Mouse (Mus musculus): ENCODE results near the gene Nrf1. TPM values are rescaled to one million over a fixed set of nuclear protein-coding genes. Genes with fewer than 3 reads are reported as not detected.

The Nrf1 gene
- polyA plus RNA-seq, 1 experiment: 116 TPM

DNA sequence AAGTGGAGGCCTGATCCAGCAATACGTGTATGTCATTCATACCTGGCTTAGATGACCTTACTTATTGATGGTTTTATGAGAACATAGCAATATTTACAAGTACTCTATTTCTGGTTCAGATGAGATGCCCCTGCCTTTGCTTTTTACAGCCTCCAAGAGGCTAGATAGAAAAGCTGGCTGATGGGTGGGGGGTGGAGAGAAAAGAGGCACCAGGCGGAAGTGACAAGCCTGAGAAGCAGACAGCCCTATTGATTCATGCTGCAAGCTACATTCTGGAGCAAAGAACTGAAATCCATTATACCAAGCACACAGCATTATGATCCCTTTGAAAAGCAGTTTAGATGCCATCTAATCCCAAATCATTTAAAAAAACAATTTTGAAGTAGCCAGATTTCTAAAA, 37.6 kb downstream of the Nrf1 start:
- Histone ChIP-seq H3K4me1 (replicated peaks; ENCODE audit: control insufficient read depth, insufficient read depth, low read length) (no peaks in the 10 kb centered on the region), H3K36me3 (ENCODE audit: control insufficient read depth, insufficient read depth, low read length) (peaks cover 10% of the 10 kb centered on the region), H3K27ac (ENCODE audit: control insufficient read depth, insufficient read depth, low read length) (no peak overlapping the region), H3K27me3 (ENCODE audit: control insufficient read depth, insufficient read depth, low read length) (no peaks in the 10 kb centered on the region), H3K4me3 (ENCODE audit: control insufficient read depth, insufficient read depth, low read length) (no peak overlapping the region)
- WGBS: 89% methylated on average over 2 of the region's 2 CpGs
- DNase-seq: no peak
- TF ChIP-seq POLR2A (IDR thresholded peaks at IDR 0.05; ENCODE audit: control insufficient read depth, extremely low read depth, insufficient read depth, low read length, poor library complexity) (no peak), CTCF (IDR thresholded peaks at IDR 0.05; ENCODE audit: borderline replicate concordance, control insufficient read depth, extremely low read depth, insufficient read depth, low read length, poor library complexity) (no peak)

DNA sequence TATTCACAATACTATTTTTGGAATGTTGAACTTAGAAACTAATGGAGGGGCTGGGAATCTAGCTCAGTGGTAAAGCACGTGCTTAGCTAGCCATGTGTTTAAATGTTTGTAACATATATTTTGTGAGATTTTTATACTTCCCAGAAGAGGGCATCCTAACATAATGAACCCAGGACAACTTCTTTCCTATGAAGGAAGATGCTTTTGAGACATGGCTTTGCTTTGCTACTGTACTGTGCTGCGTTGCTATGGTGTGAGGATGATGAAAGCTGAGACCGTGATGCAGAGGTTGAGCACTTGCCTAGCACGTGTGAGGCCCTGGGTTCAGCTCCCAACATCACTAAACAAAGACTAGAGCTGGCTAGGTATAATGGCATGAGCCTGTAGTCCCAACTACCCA, 43.4 kb downstream of the Nrf1 start:
- DNase-seq: no peak
- H3K4me1 ChIP-seq (replicated peaks; ENCODE audit: control insufficient read depth, insufficient read depth, low read length): no peaks in the 10 kb centered on the region
- peaks cover 60% of the 10 kb centered on the region for H3K36me3 ChIP-seq (ENCODE audit: control insufficient read depth, insufficient read depth, low read length)
- no peaks in the 10 kb centered on the region for H3K27me3 ChIP-seq (ENCODE audit: control insufficient read depth, insufficient read depth, low read length)
- no peak overlapping the region for H3K4me3 ChIP-seq (ENCODE audit: control insufficient read depth, insufficient read depth, low read length)
- WGBS: 92% methylated on average over 4 of the region's 4 CpGs
- no peak for TF ChIP-seq POLR2A (IDR thresholded peaks at IDR 0.05; ENCODE audit: control insufficient read depth, extremely low read depth, insufficient read depth, low read length, poor library complexity)
- no peak for TF ChIP-seq CTCF (IDR thresholded peaks at IDR 0.05; ENCODE audit: borderline replicate concordance, control insufficient read depth, extremely low read depth, insufficient read depth, low read length, poor library complexity)
- H3K27ac ChIP-seq (ENCODE audit: control insufficient read depth, insufficient read depth, low read length): no peak overlapping the region

DNA sequence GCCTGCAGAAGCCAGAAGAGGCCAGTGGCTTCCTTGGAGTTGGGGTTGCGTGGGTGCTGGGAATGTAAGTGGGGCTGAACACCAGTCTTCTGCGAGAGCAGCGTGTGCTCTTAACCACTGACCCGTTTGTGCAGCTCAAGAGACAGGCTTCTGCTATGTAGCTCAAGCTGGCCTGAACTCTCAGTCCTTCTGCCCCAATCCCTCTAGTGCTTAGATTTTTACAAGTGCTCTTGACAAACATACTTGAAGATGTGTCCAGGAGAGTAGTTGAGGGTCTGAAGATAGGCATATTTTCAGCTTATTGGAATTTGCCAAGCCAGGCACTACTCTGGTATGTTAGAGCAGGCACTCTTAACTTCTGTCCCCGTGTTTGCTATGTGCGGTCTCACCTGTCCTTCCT, 45.0 kb downstream of the Nrf1 start:
- H3K27me3 ChIP-seq (ENCODE audit: control insufficient read depth, insufficient read depth, low read length): no peaks in the 10 kb centered on the region
- 97% methylated on average over 6 of the region's 6 CpGs for WGBS

GRCm38 (mm10) chr6:30101773-30102415, 54.1 kb downstream of the Nrf1 start:
- no peak for DNase-seq
- TF ChIP-seq POLR2A (IDR thresholded peaks at IDR 0.05; ENCODE audit: control insufficient read depth, extremely low read depth, insufficient read depth, low read length, poor library complexity): no peak
- no peak for TF ChIP-seq CTCF (IDR thresholded peaks at IDR 0.05; ENCODE audit: borderline replicate concordance, control insufficient read depth, extremely low read depth, insufficient read depth, low read length, poor library complexity)
- Histone ChIP-seq H3K27me3 (ENCODE audit: control insufficient read depth, insufficient read depth, low read length) (no peaks in the 10 kb centered on the region), H3K27ac (ENCODE audit: control insufficient read depth, insufficient read depth, low read length) (no peak overlapping the region), H3K36me3 (ENCODE audit: control insufficient read depth, insufficient read depth, low read length) (peaks cover 85% of the 10 kb centered on the region), H3K4me1 (replicated peaks; ENCODE audit: control insufficient read depth, insufficient read depth, low read length) (no peaks in the 10 kb centered on the region), H3K4me3 (ENCODE audit: control insufficient read depth, insufficient read depth, low read length) (no peak overlapping the region)
- WGBS: 95% methylated on average over 12 of the region's 12 CpGs

More for the DNA sequence above, 45.0 kb downstream of the Nrf1 start:
- H3K36me3 ChIP-seq (ENCODE audit: control insufficient read depth, insufficient read depth, low read length): peaks cover 74% of the 10 kb centered on the region
- no peak overlapping the region for H3K27ac ChIP-seq (ENCODE audit: control insufficient read depth, insufficient read depth, low read length)
- DNase-seq: no peak
- no peak overlapping the region for H3K4me3 ChIP-seq (ENCODE audit: control insufficient read depth, insufficient read depth, low read length)
- no peaks in the 10 kb centered on the region for H3K4me1 ChIP-seq (replicated peaks; ENCODE audit: control insufficient read depth, insufficient read depth, low read length)
- TF ChIP-seq POLR2A (IDR thresholded peaks at IDR 0.05; ENCODE audit: control insufficient read depth, extremely low read depth, insufficient read depth, low read length, poor library complexity) (no peak), CTCF (IDR thresholded peaks at IDR 0.05; ENCODE audit: borderline replicate concordance, control insufficient read depth, extremely low read depth, insufficient read depth, low read length, poor library complexity) (no peak)

DNA sequence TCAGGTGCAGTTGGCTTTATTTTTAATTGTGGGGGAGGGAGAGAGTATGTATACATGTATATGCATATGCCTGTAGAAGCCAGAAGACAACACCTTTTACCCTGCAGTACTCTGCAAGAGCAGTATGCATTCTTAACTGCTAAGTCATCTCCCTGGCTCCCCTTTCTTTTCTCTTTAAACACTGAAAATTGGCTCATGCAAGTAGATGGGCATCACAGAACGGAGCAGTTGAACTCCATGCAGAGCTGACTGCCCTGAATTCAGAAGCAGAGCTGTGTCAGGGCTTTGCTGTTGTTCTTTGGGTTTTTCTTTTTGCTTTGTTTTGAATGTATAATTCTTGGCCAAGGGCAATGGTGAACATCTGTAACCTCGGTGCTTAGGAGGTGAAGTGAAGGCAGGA, 58.3 kb downstream of the Nrf1 start:
- H3K36me3 ChIP-seq (ENCODE audit: control insufficient read depth, insufficient read depth, low read length): peaks cover 61% of the 10 kb centered on the region
- WGBS: 98% methylated on average over 2 of the region's 2 CpGs
- TF ChIP-seq CTCF (IDR thresholded peaks at IDR 0.05; ENCODE audit: borderline replicate concordance, control insufficient read depth, extremely low read depth, insufficient read depth, low read length, poor library complexity) (no peak), POLR2A (IDR thresholded peaks at IDR 0.05; ENCODE audit: control insufficient read depth, extremely low read depth, insufficient read depth, low read length, poor library complexity) (no peak)

GRCm38 (mm10) chr6:30107456-30107855, 59.7 kb downstream of the Nrf1 start:
- Histone ChIP-seq H3K27me3 (ENCODE audit: control insufficient read depth, insufficient read depth, low read length) (no peaks in the 10 kb centered on the region), H3K27ac (ENCODE audit: control insufficient read depth, insufficient read depth, low read length) (no peak overlapping the region), H3K4me1 (replicated peaks; ENCODE audit: control insufficient read depth, insufficient read depth, low read length) (no peaks in the 10 kb centered on the region), H3K36me3 (ENCODE audit: control insufficient read depth, insufficient read depth, low read length) (peaks cover 59% of the 10 kb centered on the region), H3K4me3 (ENCODE audit: control insufficient read depth, insufficient read depth, low read length) (no peak overlapping the region)
- no peak for TF ChIP-seq POLR2A (IDR thresholded peaks at IDR 0.05; ENCODE audit: control insufficient read depth, extremely low read depth, insufficient read depth, low read length, poor library complexity)
- TF ChIP-seq CTCF (IDR thresholded peaks at IDR 0.05; ENCODE audit: borderline replicate concordance, control insufficient read depth, extremely low read depth, insufficient read depth, low read length, poor library complexity): no peak
- WGBS: 96% methylated on average over 2 of the region's 2 CpGs
- DNase-seq: no peak

More for the DNA sequence above, 58.3 kb downstream of the Nrf1 start:
- Histone ChIP-seq H3K27me3 (ENCODE audit: control insufficient read depth, insufficient read depth, low read length) (no peaks in the 10 kb centered on the region), H3K4me1 (replicated peaks; ENCODE audit: control insufficient read depth, insufficient read depth, low read length) (no peaks in the 10 kb centered on the region), H3K4me3 (ENCODE audit: control insufficient read depth, insufficient read depth, low read length) (no peak overlapping the region), H3K27ac (ENCODE audit: control insufficient read depth, insufficient read depth, low read length) (no peak overlapping the region)
- DNase-seq: no peak

Measured in thymus, adult 2 months (tissue).